Mouse (Mus musculus) ovary, postnatal 10 days (tissue): ENCODE results near the gene Hp1bp3.
A peak's percentile ranks its signal among the peaks of the same experiment; 100 is the strongest.

Source experiments
- DNase-seq: peaks from one replicate; pipeline ENCODE4 v3.0.0; 2022; ENCODE audit warnings: low spot score

Gene Hp1bp3

GRCm38 (mm10) chr4:138216200-138216890 is at the start of gene Hp1bp3:
Gene Hp1bp3, plus strand, starts transcription at chr4:138216296.
- peak; percentile 63 for DNase-seq

GRCm38 (mm10) chr4:138166519-138166918 is 49.6 kb upstream of the Hp1bp3 start:
- DNase-seq = no peak

- DNase-seq = no peak
These were observed 47.9 kb upstream of the Hp1bp3 start for GRCm38 (mm10) chr4:138168162-138168561.

- no peak for DNase-seq
These were observed 46.7 kb upstream of the Hp1bp3 start for GRCm38 (mm10) chr4:138169420-138169819.

GRCm38 (mm10) chr4:138172686-138173085 is 43.4 kb upstream of the Hp1bp3 start:
- no peak for DNase-seq

GRCm38 (mm10) chr4:138179391-138179790 is 36.7 kb upstream of the Hp1bp3 start:
- DNase-seq = no peak

GRCm38 (mm10) chr4:138180719-138181118 is 35.4 kb upstream of the Hp1bp3 start:
- DNase-seq = no peak

GRCm38 (mm10) chr4:138184056-138184455 is 32.0 kb upstream of the Hp1bp3 start:
- DNase-seq = no peak

GRCm38 (mm10) chr4:138184573-138184981 is 31.5 kb upstream of the Hp1bp3 start:
- DNase-seq = no peak

GRCm38 (mm10) chr4:138185961-138186360 is 30.1 kb upstream of the Hp1bp3 start:
- no peak for DNase-seq

- no peak for DNase-seq
These were observed 28.1 kb upstream of the Hp1bp3 start for GRCm38 (mm10) chr4:138187995-138188394.

GRCm38 (mm10) chr4:138192561-138192960 is 23.5 kb upstream of the Hp1bp3 start:
- DNase-seq = no peak

- no peak for DNase-seq
These were observed 15.3 kb upstream of the Hp1bp3 start for GRCm38 (mm10) chr4:138200769-138201168.

- no peak for DNase-seq
These were observed 14.4 kb upstream of the Hp1bp3 start for GRCm38 (mm10) chr4:138201696-138202095.

GRCm38 (mm10) chr4:138210116-138210515 is 6.0 kb upstream of the Hp1bp3 start:
- DNase-seq = no peak

GRCm38 (mm10) chr4:138213861-138214260 is 2.2 kb upstream of the Hp1bp3 start:
- DNase-seq = no peak

GRCm38 (mm10) chr4:138215671-138216199 is 361 bp upstream of the Hp1bp3 start:
- no peak for DNase-seq

- DNase-seq = peak; percentile 90
These were observed 846 bp downstream of the Hp1bp3 start for GRCm38 (mm10) chr4:138216891-138217392.

GRCm38 (mm10) chr4:138217441-138217840 is 1.3 kb downstream of the Hp1bp3 start:
- no peak for DNase-seq

- DNase-seq = no peak
These were observed 2.0 kb downstream of the Hp1bp3 start for GRCm38 (mm10) chr4:138217951-138218685.

- DNase-seq = no peak
These were observed 3.2 kb downstream of the Hp1bp3 start for GRCm38 (mm10) chr4:138219331-138219730.

- no peak for DNase-seq
These were observed 4.7 kb downstream of the Hp1bp3 start for GRCm38 (mm10) chr4:138220761-138221160.

- DNase-seq = no peak
These were observed 5.3 kb downstream of the Hp1bp3 start for GRCm38 (mm10) chr4:138221406-138221805.
